Comparison of ENCODE assay signal across 12 mouse cellular contexts in genomic region chr17:15248417-15248791, GRCm38 (mm10).
A peak's percentile ranks its signal among the peaks of the same experiment; 100 is the strongest.
DNase-seq lines count a peak whose midpoint lies in the region; ATAC-seq and TF ChIP-seq lines count a peak whose summit lies in the region.
"Had no signal": no experiment of that assay in that cellular context is flagged by ENCODE, and none has a peak within 500 bp of the region (broad histone marks: within the 10 kb centered on the region; RNA-seq: fewer than 3 reads in every experiment).

No protein-coding gene starts in this region.

- WGBS in intestine, embryonic 15.5 days: 45% methylated on average over 4 of the region's 4 CpGs
- 57% methylated on average over 4 of the region's 4 CpGs for WGBS in intestine, postnatal 0 days
- WGBS in embryonic facial prominence, embryonic 13.5 days: 15% methylated on average over 4 of the region's 4 CpGs
- 18% methylated on average over 4 of the region's 4 CpGs for WGBS in hindbrain, embryonic 14.5 days
- 9% methylated on average over 4 of the region's 4 CpGs for WGBS in midbrain, embryonic 15.5 days

- H3K9ac ChIP-seq in intestine, embryonic 15.5 days: no peak overlapping the region
- no peak overlapping the region for H3K9ac ChIP-seq in intestine, postnatal 0 days (ENCODE audit: low read depth, low read length)
- H3K9ac ChIP-seq in embryonic facial prominence, embryonic 13.5 days: no peak overlapping the region
- H3K9ac ChIP-seq in hindbrain, embryonic 14.5 days: no peak overlapping the region
- H3K9ac ChIP-seq in midbrain, embryonic 15.5 days: no peak overlapping the region
- H3K9ac ChIP-seq: limb, embryonic 15.5 days; lung, embryonic 15.5 days had no signal

- no peaks in the 10 kb centered on the region for H3K27me3 ChIP-seq in intestine, embryonic 15.5 days (replicated peaks)
- no peaks in the 10 kb centered on the region for H3K27me3 ChIP-seq in intestine, postnatal 0 days (replicated peaks; ENCODE audit: control insufficient read depth, insufficient read depth, low read length)
- H3K27me3 ChIP-seq in embryonic facial prominence, embryonic 13.5 days: peaks cover 5% of the 10 kb centered on the region; the same call in 1 of the 2 replicates
- no peaks in the 10 kb centered on the region for H3K27me3 ChIP-seq in hindbrain, embryonic 14.5 days (ENCODE audit: control insufficient read depth, insufficient read depth, low read length)
- no peaks in the 10 kb centered on the region for H3K27me3 ChIP-seq in midbrain, embryonic 15.5 days (replicated peaks)
- H3K27me3 ChIP-seq: CH12.LX; limb, embryonic 15.5 days had no signal

- H3K27ac ChIP-seq in intestine, embryonic 15.5 days: no peak overlapping the region
- H3K27ac ChIP-seq in intestine, postnatal 0 days (ENCODE audit: low read depth, low read length): no peak overlapping the region
- H3K27ac ChIP-seq in embryonic facial prominence, embryonic 13.5 days: no peak overlapping the region
- H3K27ac ChIP-seq in hindbrain, embryonic 14.5 days: peak overlapping the region; percentile 33
- H3K27ac ChIP-seq in midbrain, embryonic 15.5 days: peak overlapping the region; percentile 53
- H3K27ac ChIP-seq: limb, embryonic 15.5 days; lung, embryonic 15.5 days had no signal

- no peak for DNase-seq in hindbrain, embryonic 14.5 days (ENCODE audit: low spot score)
- DNase-seq in cerebellum, postnatal 36 days: no peak
- no peak for DNase-seq in layer of hippocampus, adult 9-11 months
- DNase-seq: kidney, adult 18-20 months; thymus, postnatal 14 days had no signal

- peak; percentile 4; the same call in 1 of the 2 replicates for ATAC-seq in intestine, embryonic 15.5 days
- ATAC-seq in intestine, postnatal 0 days: no peak
- ATAC-seq in embryonic facial prominence, embryonic 13.5 days (ENCODE audit: insufficient number of reproducible peaks, insufficient read depth, low FRiP score, low TSS enrichment, low read depth): no peak
- ATAC-seq in hindbrain, embryonic 14.5 days (ENCODE audit: low FRiP score): no peak
- ATAC-seq in midbrain, embryonic 15.5 days (replicated peaks): peak; percentile 51; the same call in 1 of the 2 replicates

- peaks cover 5% of the 10 kb centered on the region; the same call in 1 of the 2 replicates for H3K4me1 ChIP-seq in intestine, embryonic 15.5 days (replicated peaks)
- no peaks in the 10 kb centered on the region for H3K4me1 ChIP-seq in intestine, postnatal 0 days (replicated peaks; ENCODE audit: control insufficient read depth, insufficient read depth, low read length)
- peaks cover 7% of the 10 kb centered on the region for H3K4me1 ChIP-seq in embryonic facial prominence, embryonic 13.5 days
- H3K4me1 ChIP-seq in hindbrain, embryonic 14.5 days (replicated peaks; ENCODE audit: control insufficient read depth, insufficient read depth, low read length): peaks cover 10% of the 10 kb centered on the region
- peaks cover 6% of the 10 kb centered on the region for H3K4me1 ChIP-seq in midbrain, embryonic 15.5 days

- TF ChIP-seq CTCF in intestine, postnatal 0 days (IDR thresholded peaks at IDR 0.05; ENCODE audit: low read depth): no peak

- H3K4me3 ChIP-seq in intestine, embryonic 15.5 days (replicated peaks): no peak overlapping the region
- no peak overlapping the region for H3K4me3 ChIP-seq in intestine, postnatal 0 days (ENCODE audit: low read depth, low read length)
- H3K4me3 ChIP-seq in embryonic facial prominence, embryonic 13.5 days: no peak overlapping the region
- no peak overlapping the region for H3K4me3 ChIP-seq in hindbrain, embryonic 14.5 days (replicated peaks; ENCODE audit: low read length)
- no peak overlapping the region for H3K4me3 ChIP-seq in midbrain, embryonic 15.5 days
- H3K4me3 ChIP-seq: limb, embryonic 15.5 days; lung, embryonic 15.5 days had no signal

- no peak overlapping the region for H3K4me2 ChIP-seq in intestine, embryonic 15.5 days (replicated peaks)
- no peak overlapping the region for H3K4me2 ChIP-seq in intestine, postnatal 0 days (replicated peaks; ENCODE audit: low read depth)
- 0 out of 2 replicates have a peak overlapping the region, but pooled peaks have one; percentile 37 for H3K4me2 ChIP-seq in embryonic facial prominence, embryonic 13.5 days
- H3K4me2 ChIP-seq in hindbrain, embryonic 14.5 days (replicated peaks): no peak overlapping the region
- H3K4me2 ChIP-seq in midbrain, embryonic 15.5 days: peak overlapping the region; percentile 23; the same call in 1 of the 2 replicates
- H3K4me2 ChIP-seq: lung, embryonic 15.5 days had no signal

- no peaks in the 10 kb centered on the region for H3K9me3 ChIP-seq in intestine, embryonic 15.5 days
- H3K9me3 ChIP-seq in intestine, postnatal 0 days (ENCODE audit: control insufficient read depth): no peaks in the 10 kb centered on the region
- H3K9me3 ChIP-seq in embryonic facial prominence, embryonic 13.5 days: no peaks in the 10 kb centered on the region
- no peaks in the 10 kb centered on the region for H3K9me3 ChIP-seq in hindbrain, embryonic 14.5 days (ENCODE audit: control insufficient read depth, low read length)
- H3K9me3 ChIP-seq in midbrain, embryonic 15.5 days: no peaks in the 10 kb centered on the region
- H3K9me3 ChIP-seq: limb, embryonic 15.5 days; lung, embryonic 15.5 days had no signal

- no peaks in the 10 kb centered on the region for H3K36me3 ChIP-seq in intestine, embryonic 15.5 days
- no peaks in the 10 kb centered on the region for H3K36me3 ChIP-seq in intestine, postnatal 0 days (ENCODE audit: control insufficient read depth, insufficient read depth)
- no peaks in the 10 kb centered on the region for H3K36me3 ChIP-seq in embryonic facial prominence, embryonic 13.5 days
- H3K36me3 ChIP-seq in hindbrain, embryonic 14.5 days (replicated peaks; ENCODE audit: control insufficient read depth, insufficient read depth): no peaks in the 10 kb centered on the region
- no peaks in the 10 kb centered on the region for H3K36me3 ChIP-seq in midbrain, embryonic 15.5 days (replicated peaks)
- H3K36me3 ChIP-seq: limb, embryonic 15.5 days; lung, embryonic 15.5 days had no signal

Comparison
In these comparisons a context has a peak if more than half of its experiments do, and no peak if none do; other contexts are left out.
1. ATAC-seq: peak in intestine, embryonic 15.5 days (single experiment) and midbrain, embryonic 15.5 days (single experiment); none in intestine, postnatal 0 days (single experiment), embryonic facial prominence, embryonic 13.5 days (single experiment) and hindbrain, embryonic 14.5 days (single experiment).
2. H3K27ac ChIP-seq: peak in hindbrain, embryonic 14.5 days (single experiment) and midbrain, embryonic 15.5 days (single experiment); none in intestine, embryonic 15.5 days (single experiment), intestine, postnatal 0 days (single experiment) and embryonic facial prominence, embryonic 13.5 days (single experiment).
3. H3K4me2 ChIP-seq: peak in embryonic facial prominence, embryonic 13.5 days (single experiment) and midbrain, embryonic 15.5 days (single experiment); none in intestine, embryonic 15.5 days (single experiment), intestine, postnatal 0 days (single experiment) and hindbrain, embryonic 14.5 days (single experiment).